Mouse (Mus musculus): Measurements from ENCODE around the gene Pnpla5. TPM values are rescaled to one million over a fixed set of nuclear protein-coding genes. Genes with fewer than 3 reads are reported as not detected.
"Not testable (repeated sequence)": the region's sequence is repeated elsewhere in the genome, so short reads cannot be mapped to it uniquely, and the experiment has no call there.

Gene Pnpla5
- polyA plus RNA-seq, 2 experiments = 0.02 TPM; not detected in 1

DNA sequence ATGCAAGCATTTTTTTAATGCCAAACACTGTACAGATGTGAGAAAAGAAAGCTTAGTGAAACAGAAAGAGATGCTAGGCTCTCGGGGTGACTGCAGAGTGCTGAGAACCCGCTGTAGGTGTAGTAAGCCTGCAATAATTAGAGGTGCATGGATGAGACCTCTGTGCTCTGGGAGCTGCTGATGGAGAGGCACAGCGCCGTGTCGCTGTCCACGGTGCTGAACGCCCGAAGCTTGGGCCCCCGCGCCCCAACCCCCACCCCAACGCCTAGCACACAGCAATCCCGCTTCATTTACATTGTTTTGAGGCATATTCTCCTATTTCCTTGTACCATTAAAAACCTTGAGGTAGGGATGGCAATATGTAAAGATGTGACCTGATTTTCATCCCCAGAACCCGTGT is 14.1 kb downstream of the Pnpla5 start:
- Histone ChIP-seq H3K4me3 (ENCODE audit: insufficient read depth in 1 of 2, low read depth in 2 of 2, low read length in 2 of 2) (no peak overlapping the region), H3K27me3 (ENCODE audit: control insufficient read depth, insufficient read depth, low read length) (peaks cover 17% of the 10 kb centered on the region), H3K36me3 (replicated peaks; ENCODE audit: control insufficient read depth, insufficient read depth, low read depth) (no peaks in the 10 kb centered on the region), H3K9ac (replicated peaks) (no peak overlapping the region), H3K4me2 (ENCODE audit: low read depth) (no peak overlapping the region), H3K27ac (no peak overlapping the region), H3K9me3 (ENCODE audit: control insufficient read depth, low read length) (no peaks in the 10 kb centered on the region), H3K4me1 (replicated peaks; ENCODE audit: control insufficient read depth in 2 of 2, insufficient read depth in 2 of 2, low read length in 1 of 2) (no peaks in the 10 kb centered on the region)
- TF ChIP-seq CTCF (IDR thresholded peaks at IDR 0.05; ENCODE audit: low read depth) (no peak), EP300 (IDR thresholded peaks at IDR 0.05; ENCODE audit: low read depth) (no peak)
- WGBS (ENCODE audit: insufficient replicate concordance) = 5% methylated on average over 13 of the region's 13 CpGs
- no peak for ATAC-seq (ENCODE audit: insufficient read depth)
- DNase-seq (ENCODE audit: low read depth in 3 of 3, low spot score in 3 of 3) = no peak

DNA sequence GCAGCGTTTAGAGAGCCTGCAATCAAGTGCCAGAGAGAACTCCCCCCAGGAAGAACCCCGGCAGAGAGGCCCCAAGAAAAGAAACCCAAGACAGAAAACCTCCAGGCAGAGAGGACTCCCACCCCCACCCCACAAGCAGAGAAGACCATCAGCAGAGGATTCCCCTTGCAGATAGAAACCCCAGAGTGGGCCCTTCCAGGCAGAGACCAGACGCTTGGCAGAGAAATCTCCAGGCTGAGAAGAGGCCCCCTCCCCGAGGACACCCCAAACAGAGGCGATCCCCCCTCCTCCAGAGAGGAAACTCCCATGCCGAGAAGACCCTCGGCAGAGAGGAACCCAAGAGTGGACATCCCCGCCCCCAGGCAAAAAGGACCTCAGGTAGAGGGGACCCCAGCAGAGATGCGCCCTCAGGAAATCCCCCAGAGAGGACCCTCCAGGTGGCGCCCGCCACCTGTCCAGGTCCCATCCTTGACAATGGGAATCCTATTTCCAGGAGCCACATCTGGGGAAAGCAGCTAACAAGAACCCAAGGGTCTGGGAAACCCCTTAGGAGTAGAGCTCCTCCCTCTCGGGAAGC is 17.0 kb downstream of the Pnpla5 start:
- no peak overlapping the region for H3K9ac ChIP-seq (replicated peaks)
- DNase-seq (ENCODE audit: low read depth in 3 of 3, low spot score in 3 of 3) (no peak), ATAC-seq (ENCODE audit: insufficient read depth) (no peak)
- TF ChIP-seq CTCF (IDR thresholded peaks at IDR 0.05; ENCODE audit: low read depth) = no peak
- no peak for TF ChIP-seq EP300 (IDR thresholded peaks at IDR 0.05; ENCODE audit: low read depth)
- no peak overlapping the region for H3K27ac ChIP-seq
- no peaks in the 10 kb centered on the region for H3K9me3 ChIP-seq (ENCODE audit: control insufficient read depth, low read length)
- no peaks in the 10 kb centered on the region for H3K4me1 ChIP-seq (replicated peaks; ENCODE audit: control insufficient read depth in 2 of 2, insufficient read depth in 2 of 2, low read length in 1 of 2)
- peaks cover 17% of the 10 kb centered on the region for H3K27me3 ChIP-seq (ENCODE audit: control insufficient read depth, insufficient read depth, low read length)
- H3K4me2 ChIP-seq (ENCODE audit: low read depth) = peak overlapping the region; percentile 56
- 11% methylated on average over 12 of the region's 12 CpGs for WGBS (ENCODE audit: insufficient replicate concordance)
- no peaks in the 10 kb centered on the region for H3K36me3 ChIP-seq (replicated peaks; ENCODE audit: control insufficient read depth, insufficient read depth, low read depth)
- H3K4me3 ChIP-seq (ENCODE audit: insufficient read depth in 1 of 2, low read depth in 2 of 2, low read length in 2 of 2) = no peak overlapping the region

DNA sequence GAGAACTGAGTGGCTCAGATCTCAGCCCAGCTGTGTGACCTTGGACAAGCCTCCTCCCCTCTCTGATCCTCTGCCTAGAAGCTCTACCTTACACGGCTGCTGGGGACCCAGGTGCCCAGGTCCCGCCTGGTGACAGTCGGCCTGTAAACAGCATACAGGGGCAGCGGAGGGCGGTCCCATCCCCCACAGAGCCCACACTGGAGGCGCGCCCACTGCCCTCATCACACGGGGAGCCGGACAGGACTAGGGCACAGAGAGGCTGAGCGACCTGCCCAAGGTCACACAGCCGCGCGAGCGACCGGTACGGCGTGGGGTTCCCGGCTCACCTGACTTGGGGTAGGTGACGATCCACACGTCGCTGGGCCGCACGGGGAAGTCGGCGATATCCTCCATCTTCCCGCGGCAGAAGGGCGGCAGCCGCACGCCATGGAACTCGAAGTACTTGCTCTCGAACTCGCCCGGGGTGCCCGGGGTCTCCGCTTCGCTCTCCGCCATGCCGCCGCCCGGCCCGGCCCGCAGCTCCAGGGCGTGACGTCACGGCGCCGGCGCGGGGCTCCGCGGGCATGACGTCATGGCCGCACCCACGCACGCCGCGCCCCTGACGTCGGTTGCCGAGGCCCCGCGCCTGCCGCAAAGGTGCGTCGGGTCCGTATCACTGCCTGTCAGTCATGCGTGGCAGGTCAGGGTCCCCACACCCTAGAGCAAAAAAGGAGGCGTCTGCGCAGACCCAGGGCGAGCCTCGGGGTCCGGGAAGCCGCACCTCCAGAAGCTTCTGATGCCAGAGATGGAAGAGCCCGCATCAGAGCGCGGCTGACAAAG is 17.7 kb downstream of the Pnpla5 start, which contains the start of gene Sult4a1:
Gene Sult4a1 (minus strand): TSS at position 650 of the 819 bp plus-strand sequence.
- peaks cover 17% of the 10 kb centered on the region for H3K27me3 ChIP-seq (ENCODE audit: control insufficient read depth, insufficient read depth, low read length)
- TF ChIP-seq EP300 (IDR thresholded peaks at IDR 0.05; ENCODE audit: low read depth) (no peak), CTCF (IDR thresholded peaks at IDR 0.05; ENCODE audit: low read depth) (no peak)
- no peaks in the 10 kb centered on the region for H3K9me3 ChIP-seq (ENCODE audit: control insufficient read depth, low read length)
- peak within 1 kb of the TSS in 1 of 2 experiments; percentile 37; a peak in 2 of 4 replicates for H3K4me3 ChIP-seq (ENCODE audit: insufficient read depth in 1 of 2, low read depth in 2 of 2, low read length in 2 of 2)
- WGBS (ENCODE audit: insufficient replicate concordance) = 3% methylated on average over 77 of the region's 77 CpGs
- ATAC-seq (ENCODE audit: insufficient read depth) (no peak), DNase-seq (ENCODE audit: low read depth in 3 of 3, low spot score in 3 of 3) (no peak)
- H3K27ac ChIP-seq = no peak within 1 kb of the TSS
- no peak within 1 kb of the TSS for H3K9ac ChIP-seq (replicated peaks)
- peak within 1 kb of the TSS; percentile 56 for H3K4me2 ChIP-seq (ENCODE audit: low read depth)
- no peaks in the 10 kb centered on the region for H3K36me3 ChIP-seq (replicated peaks; ENCODE audit: control insufficient read depth, insufficient read depth, low read depth)
- no peaks in the 10 kb centered on the region for H3K4me1 ChIP-seq (replicated peaks; ENCODE audit: control insufficient read depth in 2 of 2, insufficient read depth in 2 of 2, low read length in 1 of 2)

DNA sequence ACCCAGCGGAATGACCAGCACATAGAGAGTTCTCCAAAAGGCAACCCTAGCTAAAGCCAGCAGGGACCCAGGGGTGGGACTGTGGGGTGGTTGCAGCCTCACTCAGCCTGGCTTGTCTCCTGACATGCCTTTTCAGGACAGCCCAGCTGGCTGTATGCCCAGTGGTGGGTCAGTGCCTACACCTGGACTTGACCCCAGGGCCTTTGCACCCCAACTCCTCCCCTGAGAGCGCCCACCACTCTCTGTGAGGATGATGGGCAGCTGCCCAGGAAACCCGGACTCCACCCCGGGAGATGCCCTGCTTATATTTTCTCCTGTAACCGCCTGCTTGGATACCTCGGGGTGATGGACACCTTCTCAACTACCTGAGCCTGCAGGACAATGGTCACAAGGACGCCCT is 18.3 kb downstream of the Pnpla5 start:
- Histone ChIP-seq H3K27me3 (ENCODE audit: control insufficient read depth, insufficient read depth, low read length) (peaks cover 17% of the 10 kb centered on the region), H3K9me3 (ENCODE audit: control insufficient read depth, low read length) (no peaks in the 10 kb centered on the region), H3K9ac (replicated peaks) (no peak overlapping the region), H3K4me2 (ENCODE audit: low read depth) (no peak overlapping the region), H3K4me1 (replicated peaks; ENCODE audit: control insufficient read depth in 2 of 2, insufficient read depth in 2 of 2, low read length in 1 of 2) (no peaks in the 10 kb centered on the region), H3K4me3 (ENCODE audit: insufficient read depth in 1 of 2, low read depth in 2 of 2, low read length in 2 of 2) (no peak overlapping the region), H3K36me3 (replicated peaks; ENCODE audit: control insufficient read depth, insufficient read depth, low read depth) (no peaks in the 10 kb centered on the region), H3K27ac (no peak overlapping the region)
- WGBS (ENCODE audit: insufficient replicate concordance) = 55% methylated on average over 7 of the region's 7 CpGs
- TF ChIP-seq CTCF (IDR thresholded peaks at IDR 0.05; ENCODE audit: low read depth) = no peak
- no peak for TF ChIP-seq EP300 (IDR thresholded peaks at IDR 0.05; ENCODE audit: low read depth)
- ATAC-seq (ENCODE audit: insufficient read depth) = no peak
- DNase-seq (ENCODE audit: low read depth in 3 of 3, low spot score in 3 of 3) = no peak

DNA sequence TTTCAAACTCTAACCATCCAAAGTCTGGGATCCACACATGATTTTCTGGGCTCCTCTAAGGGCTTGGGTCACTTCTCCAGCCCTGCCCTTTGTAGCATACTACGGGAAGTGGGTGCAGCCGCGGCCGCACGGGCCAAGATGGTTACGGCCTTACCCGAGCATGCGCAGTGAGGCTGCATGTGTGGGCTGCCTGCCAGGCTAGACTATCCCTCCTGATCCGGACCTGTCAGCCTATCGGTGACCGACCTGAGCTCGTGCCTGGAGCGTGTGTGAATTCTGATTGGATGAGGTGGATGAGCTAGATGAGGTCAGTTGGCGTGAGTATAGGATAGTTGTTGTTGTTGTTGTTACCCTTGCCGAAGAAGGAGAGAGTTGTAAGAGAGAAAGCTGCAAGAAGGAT is 25.4 kb downstream of the Pnpla5 start:
- not testable (repeated sequence) for H3K4me2 ChIP-seq (ENCODE audit: low read depth); DNase-seq (ENCODE audit: low read depth in 3 of 3, low spot score in 3 of 3); H3K4me3 ChIP-seq (ENCODE audit: insufficient read depth in 1 of 2, low read depth in 2 of 2, low read length in 2 of 2); H3K4me1 ChIP-seq (replicated peaks; ENCODE audit: control insufficient read depth in 2 of 2, insufficient read depth in 2 of 2, low read length in 1 of 2); ATAC-seq (ENCODE audit: insufficient read depth); H3K36me3 ChIP-seq (replicated peaks; ENCODE audit: control insufficient read depth, insufficient read depth, low read depth); H3K9ac ChIP-seq (replicated peaks); H3K9me3 ChIP-seq (ENCODE audit: control insufficient read depth, low read length); H3K27me3 ChIP-seq (ENCODE audit: control insufficient read depth, insufficient read depth, low read length); H3K27ac ChIP-seq
- WGBS (ENCODE audit: insufficient replicate concordance) = 69% methylated on average over 15 of the region's 15 CpGs
